Mouse (Mus musculus) B cell, adult 62 days (primary cell): ENCODE results near the gene Kif3a. TPM values are rescaled to one million over a fixed set of nuclear protein-coding genes. Genes with fewer than 3 reads are reported as not detected.

Experiments
- total RNA-seq: library from RNA; stranded (reverse); gene quantifications from 4 replicates; pipeline ENCODE4 v1.2.4, GENCODE M21; 2023

Gene Kif3a
- 4.8 to 8.2 TPM (median 7.1 TPM) in 4 replicates for total RNA-seq

GRCm38 (mm10) chr11:53567224-53568014, at the start of gene Kif3a:
Kif3a (plus strand) TSS chr11:53567379.

GRCm38 (mm10) chr11:53519207-53520121, 47.7 kb upstream of the Kif3a start, which contains the start of gene Sept8:
Sept8 (plus strand) TSS chr11:53519257.

GRCm38 (mm10) chr11:53618619-53619198, 51.5 kb downstream of the Kif3a start, which contains the start of gene Il4:
Il4 (minus strand) TSS chr11:53618669.

GRCm38 (mm10) chr11:53634556-53634955, 67.4 kb downstream of the Kif3a start, which contains the start of gene Il13:
Il13 (minus strand) TSS chr11:53634702.

Other genes with a start within 250 kb of the Kif3a start
- gene Zcchc10, start 242.7 kb upstream of the Kif3a start, total RNA-seq, result 13.5 to 22.1 TPM (median 15.8 TPM) in 4 replicates
- gene Aff4, start 216.5 kb upstream of the Kif3a start, total RNA-seq, result 351 to 373 TPM (median 364 TPM) in 4 replicates
- not detected in 4 replicates for gene Leap2, start 144.2 kb upstream of the Kif3a start, total RNA-seq
- gene Uqcrq, start 136.5 kb upstream of the Kif3a start, total RNA-seq, result 128 to 162 TPM (median 136 TPM) in 4 replicates
- 0.72 to 2.6 TPM (median 2.3 TPM) in 3 of 4 replicates, not detected in the other for gene Gdf9, start 136.4 kb upstream of the Kif3a start, total RNA-seq
- not detected in 4 replicates for gene Gm10447, start 110.3 kb upstream of the Kif3a start, total RNA-seq
- not detected in 4 replicates for gene Shroom1, start 110.2 kb upstream of the Kif3a start, total RNA-seq
- not detected in 4 replicates for gene Gm9837, start 96.9 kb upstream of the Kif3a start, total RNA-seq
- not detected in 4 replicates for gene Gm9945, start 87.2 kb upstream of the Kif3a start, total RNA-seq
- gene Sowaha, start 87.1 kb upstream of the Kif3a start, total RNA-seq, result not detected in 4 replicates
- 0.25 to 0.48 TPM in 2 of 4 replicates, not detected in the others for gene Sept8, start 48.1 kb upstream of the Kif3a start, total RNA-seq
- gene Il4, start 51.3 kb downstream of the Kif3a start, total RNA-seq, result not detected in 4 replicates
- 0.48 TPM in 1 of 4 replicates, not detected in the others for gene Il13, start 67.3 kb downstream of the Kif3a start, total RNA-seq
- gene Rad50, start 139.9 kb downstream of the Kif3a start, total RNA-seq, result 24.9 to 32.5 TPM (median 27.9 TPM) in 4 replicates
- not detected in 4 replicates for gene Il5, start 153.4 kb downstream of the Kif3a start, total RNA-seq
- 161 to 189 TPM (median 183 TPM) in 4 replicates for gene Irf1, start 202.6 kb downstream of the Kif3a start, total RNA-seq
- not detected in 4 replicates for gene Gm17334, start 205.8 kb downstream of the Kif3a start, total RNA-seq